Mouse (Mus musculus) intestine, embryonic 16.5 days (tissue): ENCODE measurements at regions not wholly inside any gene's neighbourhood (a gene's known extent, or its start where the extent isn't known, plus 50 kb on each side); places are given as distances from the start of the nearest gene placed in this dataset.

ENCODE experiments used
- ATAC-seq: fragments of 200-750 bp; cut with Nextera tagmentation; 2 replicates; pipeline ENCODE4 v1.8.0; 2017; ENCODE audit warnings: moderate TSS enrichment, moderate library complexity
- H3K27ac ChIP-seq: fragments of 300-500 bp; sonication (generic); 2 replicates; pipeline ENCODE4 v1.5.1; 2014; ENCODE audit warnings: mild to moderate bottlenecking, low read length
- H3K27me3 ChIP-seq: fragments of 300-500 bp; sonication (generic); replicated peaks from 2 replicates; pipeline ENCODE4 v1.6.1; 2014; ENCODE audit warnings: low read length, control low read depth, mixed read lengths; ENCODE audit not compliant: control insufficient read depth, insufficient read depth
- H3K36me3 ChIP-seq: fragments of 300-500 bp; sonication (generic); 2 replicates; pipeline ENCODE4 v1.6.1; 2014; ENCODE audit warnings: low read length, control low read depth; ENCODE audit not compliant: control insufficient read depth, insufficient read depth
- H3K4me1 ChIP-seq: fragments of 300-500 bp; sonication (generic); 2 replicates; pipeline ENCODE4 v1.6.1; 2014; ENCODE audit warnings: low read length, control low read depth, mixed read lengths; ENCODE audit not compliant: control insufficient read depth, insufficient read depth
- H3K4me2 ChIP-seq: fragments of 300-500 bp; sonication (generic); 2 replicates; pipeline ENCODE4 v1.6.1; 2014; ENCODE audit warnings: low read depth, low read length, control low read depth
- H3K4me3 ChIP-seq: fragments of 300-500 bp; sonication (generic); 2 replicates; pipeline ENCODE4 v1.5.1; 2014; ENCODE audit warnings: mild to moderate bottlenecking, low read length
- H3K9ac ChIP-seq: fragments of 300-500 bp; sonication (generic); 2 replicates; pipeline ENCODE4 v1.6.1; 2014; ENCODE audit warnings: low read depth, low read length
- H3K9me3 ChIP-seq: fragments of 300-500 bp; sonication (generic); 2 replicates; pipeline ENCODE4 v1.6.1; 2016; ENCODE audit warnings: low read length, control low read depth; ENCODE audit not compliant: control insufficient read depth
- WGBS: fragments of 180-500 bp; shearing (Covaris S2); extraction: QIAGEN DNeasy Blood & Tissue Kit; methylation state at CpG from one replicate; pipeline ENCODE4 v1.1.7; 2014; 5-methylcytosine and 5-hydroxymethylcytosine counted together

- WGBS, result 51% methylated on average over 7 of the region's 7 CpGs
- H3K9me3 ChIP-seq, result no peaks in the 10 kb centered on the region
- H3K27ac ChIP-seq, result no peak overlapping the region
- no peak overlapping the region for H3K9ac ChIP-seq
- no peaks in the 10 kb centered on the region for H3K27me3 ChIP-seq
- no peaks in the 10 kb centered on the region for H3K4me1 ChIP-seq
- no peaks in the 10 kb centered on the region for H3K36me3 ChIP-seq
- no peak overlapping the region for H3K4me3 ChIP-seq
- ATAC-seq, result no peak
- H3K4me2 ChIP-seq, result no peak overlapping the region
Observed at GRCm38 (mm10) chr4:28298911-28299353, 514.0 kb upstream of the Epha7 start.

GRCm38 (mm10) chr4:28300018-28300440 is 512.9 kb upstream of the Epha7 start:
- ATAC-seq, result no peak
- no peak overlapping the region for H3K9ac ChIP-seq
- no peaks in the 10 kb centered on the region for H3K9me3 ChIP-seq
- H3K4me3 ChIP-seq, result no peak overlapping the region
- no peaks in the 10 kb centered on the region for H3K36me3 ChIP-seq
- H3K27ac ChIP-seq, result no peak overlapping the region
- H3K27me3 ChIP-seq, result no peaks in the 10 kb centered on the region
- no peak overlapping the region for H3K4me2 ChIP-seq
- no peaks in the 10 kb centered on the region for H3K4me1 ChIP-seq
- 65% methylated on average over 13 of the region's 13 CpGs for WGBS

GRCm38 (mm10) chr4:28301686-28302085 is 511.2 kb upstream of the Epha7 start:
- no peaks in the 10 kb centered on the region for H3K27me3 ChIP-seq
- no peaks in the 10 kb centered on the region for H3K36me3 ChIP-seq
- no peak overlapping the region for H3K9ac ChIP-seq
- no peak overlapping the region for H3K4me3 ChIP-seq
- H3K4me2 ChIP-seq, result no peak overlapping the region
- 69% methylated on average over 1 of the region's 1 CpGs for WGBS
- no peak for ATAC-seq
- H3K27ac ChIP-seq, result no peak overlapping the region
- no peaks in the 10 kb centered on the region for H3K4me1 ChIP-seq
- no peaks in the 10 kb centered on the region for H3K9me3 ChIP-seq

- no peak overlapping the region for H3K9ac ChIP-seq
- no peak overlapping the region for H3K4me2 ChIP-seq
- H3K4me1 ChIP-seq, result no peaks in the 10 kb centered on the region
- H3K27me3 ChIP-seq, result no peaks in the 10 kb centered on the region
- no peak overlapping the region for H3K4me3 ChIP-seq
- H3K9me3 ChIP-seq, result no peaks in the 10 kb centered on the region
- 89% methylated on average over 1 of the region's 1 CpGs for WGBS
- ATAC-seq, result no peak
- no peak overlapping the region for H3K27ac ChIP-seq
- H3K36me3 ChIP-seq, result no peaks in the 10 kb centered on the region
Observed at GRCm38 (mm10) chr4:28331036-28331435, 481.9 kb upstream of the Epha7 start.

GRCm38 (mm10) chr4:28364566-28364965 is 448.4 kb upstream of the Epha7 start:
- Histone ChIP-seq H3K27ac (no peak overlapping the region), H3K4me2 (no peak overlapping the region), H3K27me3 (no peaks in the 10 kb centered on the region), H3K9me3 (no peaks in the 10 kb centered on the region), H3K36me3 (no peaks in the 10 kb centered on the region), H3K9ac (no peak overlapping the region), H3K4me1 (no peaks in the 10 kb centered on the region), H3K4me3 (no peak overlapping the region)
- 73% methylated on average over 1 of the region's 1 CpGs for WGBS
- no peak for ATAC-seq

- Histone ChIP-seq H3K4me2 (no peak overlapping the region), H3K4me3 (no peak overlapping the region), H3K9ac (no peak overlapping the region), H3K4me1 (0 out of 2 replicates have a peak, but pooled peaks cover 3% of the 10 kb centered on the region), H3K9me3 (no peaks in the 10 kb centered on the region), H3K27me3 (no peaks in the 10 kb centered on the region), H3K36me3 (no peaks in the 10 kb centered on the region), H3K27ac (no peak overlapping the region)
- peak; percentile 66 for ATAC-seq
Observed at GRCm38 (mm10) chr4:28377087-28377486, 435.8 kb upstream of the Epha7 start.

GRCm38 (mm10) chr4:28378661-28379060 is 434.3 kb upstream of the Epha7 start:
- no peak for ATAC-seq
- Histone ChIP-seq H3K4me1 (0 out of 2 replicates have a peak, but pooled peaks cover 3% of the 10 kb centered on the region), H3K9ac (no peak overlapping the region), H3K27me3 (no peaks in the 10 kb centered on the region), H3K27ac (no peak overlapping the region), H3K9me3 (no peaks in the 10 kb centered on the region), H3K36me3 (no peaks in the 10 kb centered on the region), H3K4me2 (no peak overlapping the region), H3K4me3 (no peak overlapping the region)
- 14% methylated on average over 1 of the region's 1 CpGs for WGBS

GRCm38 (mm10) chr4:28424341-28424740 is 388.6 kb upstream of the Epha7 start:
- no peaks in the 10 kb centered on the region for H3K4me1 ChIP-seq
- WGBS, result 62% methylated on average over 1 of the region's 1 CpGs

GRCm38 (mm10) chr4:28440161-28440560 is 372.8 kb upstream of the Epha7 start:
- Histone ChIP-seq H3K9ac (no peak overlapping the region), H3K4me3 (no peak overlapping the region), H3K4me2 (no peak overlapping the region), H3K9me3 (no peaks in the 10 kb centered on the region), H3K27me3 (no peaks in the 10 kb centered on the region), H3K36me3 (no peaks in the 10 kb centered on the region), H3K4me1 (no peaks in the 10 kb centered on the region), H3K27ac (no peak overlapping the region)
- 70% methylated on average over 1 of the region's 1 CpGs for WGBS
- no peak for ATAC-seq

More at GRCm38 (mm10) chr4:28424341-28424740, 388.6 kb upstream of the Epha7 start:
- Histone ChIP-seq H3K27ac (no peak overlapping the region), H3K4me2 (no peak overlapping the region), H3K4me3 (no peak overlapping the region), H3K9ac (no peak overlapping the region), H3K36me3 (no peaks in the 10 kb centered on the region), H3K9me3 (no peaks in the 10 kb centered on the region), H3K27me3 (no peaks in the 10 kb centered on the region)
- no peak for ATAC-seq

- WGBS, result 79% methylated on average over 1 of the region's 1 CpGs
- H3K9me3 ChIP-seq, result no peaks in the 10 kb centered on the region
- H3K4me1 ChIP-seq, result no peaks in the 10 kb centered on the region
- no peak overlapping the region for H3K9ac ChIP-seq
- no peak overlapping the region for H3K4me3 ChIP-seq
- ATAC-seq, result no peak
- H3K27ac ChIP-seq, result no peak overlapping the region
- H3K36me3 ChIP-seq, result no peaks in the 10 kb centered on the region
- H3K4me2 ChIP-seq, result no peak overlapping the region
- no peaks in the 10 kb centered on the region for H3K27me3 ChIP-seq
Observed at GRCm38 (mm10) chr4:28453111-28453510, 359.8 kb upstream of the Epha7 start.
